Mouse (Mus musculus): ENCODE results near the gene St3gal3. TPM values are rescaled to one million over a fixed set of nuclear protein-coding genes. Genes with fewer than 3 reads are reported as not detected.
A peak's percentile ranks its signal among the peaks of the same experiment; 100 is the strongest.

Gene St3gal3
- total and polyA plus RNA-seq, 2 experiments from 2014 or later, result 11.8 to 50.9 TPM

GRCm38 (mm10) chr4:117917402-117917801, 217.3 kb downstream of the St3gal3 start:
- ATAC-seq (no peak), DNase-seq (ENCODE audit: low spot score) (no peak)
- H3K27ac ChIP-seq, result no peak overlapping the region
- H3K9ac ChIP-seq (replicated peaks; ENCODE audit: low read length), result no peak overlapping the region
- no peak overlapping the region for H3K4me2 ChIP-seq (ENCODE audit: low read depth, low read length)
- no peaks in the 10 kb centered on the region for H3K36me3 ChIP-seq (ENCODE audit: insufficient read depth, low read length)
- WGBS, result 97% methylated on average over 4 of the region's 4 CpGs
- peaks cover 21% of the 10 kb centered on the region for H3K4me1 ChIP-seq (ENCODE audit: insufficient read depth, low read length)
- no peaks in the 10 kb centered on the region for H3K9me3 ChIP-seq (ENCODE audit: low read length)
- H3K27me3 ChIP-seq (ENCODE audit: insufficient read depth, low read length), result no peaks in the 10 kb centered on the region
- H3K4me3 ChIP-seq (ENCODE audit: low read length), result no peak overlapping the region
- TF ChIP-seq CTCF (IDR thresholded peaks at IDR 0.05; ENCODE audit: low read depth), result no peak

- no peak for TF ChIP-seq CTCF (IDR thresholded peaks at IDR 0.05; ENCODE audit: low read depth)
- no peak overlapping the region for H3K4me3 ChIP-seq (ENCODE audit: low read length)
These were observed 218.3 kb downstream of the St3gal3 start for GRCm38 (mm10) chr4:117916386-117916785.

GRCm38 (mm10) chr4:117915489-117916105, 219.1 kb downstream of the St3gal3 start:
- H3K27me3 ChIP-seq (ENCODE audit: insufficient read depth, low read length), result no peaks in the 10 kb centered on the region
- ATAC-seq (no peak), DNase-seq (ENCODE audit: low spot score) (no peak)
- no peaks in the 10 kb centered on the region; the same call in 1 of the 2 replicates for H3K36me3 ChIP-seq (ENCODE audit: insufficient read depth, low read length)
- H3K9me3 ChIP-seq (ENCODE audit: low read length), result no peaks in the 10 kb centered on the region
- TF ChIP-seq CTCF (IDR thresholded peaks at IDR 0.05; ENCODE audit: low read depth), result no peak
- H3K4me3 ChIP-seq (ENCODE audit: low read length), result peak overlapping the region; percentile 69
- peak overlapping the region; percentile 75; the same call in 1 of the 2 replicates for H3K27ac ChIP-seq
- H3K9ac ChIP-seq (replicated peaks; ENCODE audit: low read length), result peak overlapping the region; percentile 81
- peak overlapping the region; percentile 100 for H3K4me2 ChIP-seq (ENCODE audit: low read depth, low read length)
- 4% methylated on average over 19 of the region's 19 CpGs for WGBS
- H3K4me1 ChIP-seq (ENCODE audit: insufficient read depth, low read length), result peaks cover 29% of the 10 kb centered on the region

More at GRCm38 (mm10) chr4:117916386-117916785, 218.3 kb downstream of the St3gal3 start:
- no peak overlapping the region for H3K9ac ChIP-seq (replicated peaks; ENCODE audit: low read length)
- no peaks in the 10 kb centered on the region for H3K9me3 ChIP-seq (ENCODE audit: low read length)
- 83% methylated on average over 5 of the region's 5 CpGs for WGBS
- H3K4me2 ChIP-seq (ENCODE audit: low read depth, low read length), result no peak overlapping the region
- H3K4me1 ChIP-seq (ENCODE audit: insufficient read depth, low read length), result peaks cover 29% of the 10 kb centered on the region
- DNase-seq (ENCODE audit: low spot score) (no peak), ATAC-seq (no peak)
- H3K27me3 ChIP-seq (ENCODE audit: insufficient read depth, low read length), result no peaks in the 10 kb centered on the region
- no peaks in the 10 kb centered on the region for H3K36me3 ChIP-seq (ENCODE audit: insufficient read depth, low read length)
- no peak overlapping the region for H3K27ac ChIP-seq

GRCm38 (mm10) chr4:117914591-117915442, 219.9 kb downstream of the St3gal3 start, which contains the start of gene Ipo13:
Gene Ipo13, minus strand, starts transcription at chr4:117914999.
- WGBS, result under 1% methylated on average over 61 of the region's 61 CpGs
- peak; percentile 97 for DNase-seq (ENCODE audit: low spot score)
- Histone ChIP-seq H3K9ac (replicated peaks; ENCODE audit: low read length) (peak within 1 kb of the TSS; percentile 81), H3K9me3 (ENCODE audit: low read length) (no peaks in the 10 kb centered on the region), H3K4me1 (ENCODE audit: insufficient read depth, low read length) (peaks cover 35% of the 10 kb centered on the region), H3K36me3 (ENCODE audit: insufficient read depth, low read length) (no peaks in the 10 kb centered on the region; the same call in 1 of the 2 replicates), H3K4me3 (ENCODE audit: low read length) (peak within 1 kb of the TSS; percentile 69), H3K27me3 (ENCODE audit: insufficient read depth, low read length) (no peaks in the 10 kb centered on the region), H3K27ac (peak within 1 kb of the TSS; percentile 75), H3K4me2 (ENCODE audit: low read depth, low read length) (peak within 1 kb of the TSS; percentile 100)
- peak; percentile 96 for ATAC-seq
- TF ChIP-seq CTCF (IDR thresholded peaks at IDR 0.05; ENCODE audit: low read depth), result peak; percentile 53

- no peaks in the 10 kb centered on the region for H3K9me3 ChIP-seq (ENCODE audit: low read length)
- H3K4me2 ChIP-seq (ENCODE audit: low read depth, low read length), result peak overlapping the region; percentile 100
- 10% methylated on average over 8 of the region's 8 CpGs for WGBS
- H3K4me3 ChIP-seq (ENCODE audit: low read length), result peak overlapping the region; percentile 69
- H3K9ac ChIP-seq (replicated peaks; ENCODE audit: low read length), result peak overlapping the region; percentile 81
- no peak for TF ChIP-seq CTCF (IDR thresholded peaks at IDR 0.05; ENCODE audit: low read depth)
- H3K36me3 ChIP-seq (ENCODE audit: insufficient read depth, low read length), result no peaks in the 10 kb centered on the region; the same call in 1 of the 2 replicates
- peak overlapping the region; percentile 75; the same call in 1 of the 2 replicates for H3K27ac ChIP-seq
- DNase-seq (ENCODE audit: low spot score) (no peak), ATAC-seq (no peak)
- H3K4me1 ChIP-seq (ENCODE audit: insufficient read depth, low read length), result peaks cover 39% of the 10 kb centered on the region
- no peaks in the 10 kb centered on the region for H3K27me3 ChIP-seq (ENCODE audit: insufficient read depth, low read length)
These were observed 220.7 kb downstream of the St3gal3 start for GRCm38 (mm10) chr4:117914031-117914430.

- no peak for TF ChIP-seq CTCF (IDR thresholded peaks at IDR 0.05; ENCODE audit: low read depth)
- ATAC-seq, result no peak
- H3K4me1 ChIP-seq (ENCODE audit: insufficient read depth, low read length), result peaks cover 45% of the 10 kb centered on the region
- H3K4me2 ChIP-seq (ENCODE audit: low read depth, low read length), result peak overlapping the region; percentile 100
- peak overlapping the region; percentile 75; the same call in 1 of the 2 replicates for H3K27ac ChIP-seq
- peak overlapping the region; percentile 81 for H3K9ac ChIP-seq (replicated peaks; ENCODE audit: low read length)
- H3K36me3 ChIP-seq (ENCODE audit: insufficient read depth, low read length), result no peaks in the 10 kb centered on the region; the same call in 1 of the 2 replicates
- peak; percentile 25 for DNase-seq (ENCODE audit: low spot score)
- H3K4me3 ChIP-seq (ENCODE audit: low read length), result peak overlapping the region; percentile 69
- no peaks in the 10 kb centered on the region for H3K9me3 ChIP-seq (ENCODE audit: low read length)
- no peaks in the 10 kb centered on the region for H3K27me3 ChIP-seq (ENCODE audit: insufficient read depth, low read length)
- WGBS, result 38% methylated on average over 3 of the region's 3 CpGs
These were observed 221.3 kb downstream of the St3gal3 start for GRCm38 (mm10) chr4:117913421-117913820.

All from hindbrain, postnatal 0 days (tissue).